Mouse (Mus musculus): ENCODE results near the gene Xkr7. TPM values are rescaled to one million over a fixed set of nuclear protein-coding genes. Genes with fewer than 3 reads are reported as not detected.
A peak's percentile ranks its signal among the peaks of the same experiment; 100 is the strongest.

The Xkr7 gene
- polyA plus RNA-seq, 1 experiment from 2014 or later, result not detected

DNA sequence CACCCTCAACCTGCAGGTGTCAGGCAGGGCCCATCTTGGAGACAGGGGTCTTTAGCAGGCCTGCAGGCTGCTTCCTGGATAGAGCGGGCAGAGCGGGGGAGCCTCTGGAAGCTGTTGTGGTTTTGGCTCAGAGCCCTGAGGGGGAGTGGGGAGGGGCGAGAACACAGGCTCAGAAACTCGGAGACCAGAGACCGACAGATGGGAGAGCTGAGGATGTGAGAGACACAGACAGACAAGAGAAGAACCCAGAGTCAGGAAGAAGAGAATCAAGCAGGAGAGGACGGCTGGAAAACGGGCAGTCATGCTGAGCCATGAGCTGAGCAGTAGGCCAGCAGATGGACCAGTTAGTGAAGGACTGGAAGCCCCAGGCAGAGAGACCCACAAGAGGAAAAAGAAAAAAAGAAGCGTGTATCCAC, 14.2 kb downstream of the Xkr7 start:
- Histone ChIP-seq H3K27me3 (ENCODE audit: control insufficient read depth, insufficient read depth, low read length) (no peaks in the 10 kb centered on the region), H3K4me3 (ENCODE audit: low read depth, low read length) (no peak overlapping the region), H3K27ac (replicated peaks; ENCODE audit: low read depth, low read length) (no peak overlapping the region), H3K4me1 (ENCODE audit: control insufficient read depth, insufficient read depth, low read length) (no peaks in the 10 kb centered on the region), H3K36me3 (ENCODE audit: control insufficient read depth, insufficient read depth, low read length) (no peaks in the 10 kb centered on the region), H3K4me2 (ENCODE audit: low read depth, severe bottlenecking) (no peak overlapping the region), H3K9me3 (ENCODE audit: control insufficient read depth, low read length) (no peaks in the 10 kb centered on the region), H3K9ac (ENCODE audit: low read length) (no peak overlapping the region)
- ATAC-seq (ENCODE audit: insufficient number of reproducible peaks, low FRiP score, low TSS enrichment, low read depth) (no peak), DNase-seq (ENCODE audit: low spot score) (no peak)
- 46% methylated on average over 8 of the region's 8 CpGs for WGBS

DNA sequence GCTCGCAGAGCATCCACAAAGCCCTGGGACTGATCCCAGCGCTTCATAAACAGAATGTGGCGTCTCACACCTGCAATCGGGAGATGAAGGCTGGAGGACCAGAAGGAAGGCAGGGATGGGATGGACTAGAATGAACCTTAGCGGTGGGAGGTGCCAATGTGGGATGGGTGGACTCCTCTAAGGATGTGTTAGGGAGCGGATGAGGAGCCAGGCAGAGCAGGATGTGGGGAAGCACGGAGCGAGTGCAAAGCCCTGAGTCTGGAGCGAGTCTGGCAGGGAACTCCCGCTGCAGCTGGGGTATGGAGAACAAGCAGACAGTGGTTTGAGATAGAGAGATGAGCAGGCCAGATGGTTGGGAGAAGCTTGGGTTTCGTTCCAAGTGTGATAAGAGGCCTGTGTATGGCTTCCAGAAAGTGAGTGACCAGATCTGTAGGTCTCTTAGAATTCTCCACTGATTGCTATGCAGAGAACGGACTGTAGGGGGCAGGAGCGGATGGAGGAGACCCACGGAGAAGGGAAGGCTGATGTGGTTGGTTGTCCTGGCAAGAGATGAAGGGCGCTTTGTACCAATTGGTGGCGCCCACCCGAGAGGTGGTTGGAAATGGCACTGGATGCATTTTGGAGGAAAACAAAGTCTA, 16.3 kb downstream of the Xkr7 start:
- peak; percentile 67 for DNase-seq (ENCODE audit: low spot score)

GRCm38 (mm10) chr2:153049288-153049996, 17.8 kb downstream of the Xkr7 start:
- peaks cover 20% of the 10 kb centered on the region for H3K27me3 ChIP-seq (ENCODE audit: control insufficient read depth, insufficient read depth, low read length)
- no peaks in the 10 kb centered on the region for H3K4me1 ChIP-seq (ENCODE audit: control insufficient read depth, insufficient read depth, low read length)
- no peak for DNase-seq (ENCODE audit: low spot score)
- no peak overlapping the region for H3K9ac ChIP-seq (ENCODE audit: low read length)
- 35% methylated on average over 9 of the region's 9 CpGs for WGBS
- ATAC-seq (ENCODE audit: insufficient number of reproducible peaks, low FRiP score, low TSS enrichment, low read depth), result no peak
- no peak overlapping the region for H3K4me2 ChIP-seq (ENCODE audit: low read depth, severe bottlenecking)
- no peaks in the 10 kb centered on the region for H3K36me3 ChIP-seq (ENCODE audit: control insufficient read depth, insufficient read depth, low read length)
- H3K27ac ChIP-seq (replicated peaks; ENCODE audit: low read depth, low read length), result no peak overlapping the region
- no peaks in the 10 kb centered on the region for H3K9me3 ChIP-seq (ENCODE audit: control insufficient read depth, low read length)
- no peak overlapping the region for H3K4me3 ChIP-seq (ENCODE audit: low read depth, low read length)

More for the DNA sequence above, 16.3 kb downstream of the Xkr7 start:
- Histone ChIP-seq H3K27ac (replicated peaks; ENCODE audit: low read depth, low read length) (no peak overlapping the region), H3K4me3 (ENCODE audit: low read depth, low read length) (no peak overlapping the region), H3K36me3 (ENCODE audit: control insufficient read depth, insufficient read depth, low read length) (no peaks in the 10 kb centered on the region), H3K9ac (ENCODE audit: low read length) (no peak overlapping the region), H3K27me3 (ENCODE audit: control insufficient read depth, insufficient read depth, low read length) (peaks cover 16% of the 10 kb centered on the region), H3K4me1 (ENCODE audit: control insufficient read depth, insufficient read depth, low read length) (no peaks in the 10 kb centered on the region), H3K9me3 (ENCODE audit: control insufficient read depth, low read length) (no peaks in the 10 kb centered on the region), H3K4me2 (ENCODE audit: low read depth, severe bottlenecking) (no peak overlapping the region)
- ATAC-seq (ENCODE audit: insufficient number of reproducible peaks, low FRiP score, low TSS enrichment, low read depth), result no peak
- WGBS, result 44% methylated on average over 17 of the region's 17 CpGs

DNA sequence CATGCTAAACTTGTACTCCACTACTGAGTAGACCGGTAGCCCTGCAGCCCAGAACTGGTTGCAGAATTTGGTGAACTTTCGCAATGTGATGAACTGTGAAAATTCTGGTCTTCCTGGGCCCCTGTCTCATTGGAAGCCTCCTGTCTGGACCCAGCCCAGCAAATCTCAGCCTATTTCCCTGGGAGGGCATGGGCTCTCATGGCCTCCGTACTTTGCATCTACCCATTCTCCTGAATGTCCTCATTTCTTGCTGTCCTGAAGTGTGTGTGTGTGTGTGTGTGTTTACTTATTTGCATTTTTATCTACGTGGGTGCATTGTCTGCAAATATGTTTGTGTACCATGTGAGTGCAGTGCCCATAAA, 18.3 kb downstream of the Xkr7 start:
- DNase-seq (ENCODE audit: low spot score), result no peak
- Histone ChIP-seq H3K27me3 (ENCODE audit: control insufficient read depth, insufficient read depth, low read length) (peaks cover 20% of the 10 kb centered on the region), H3K4me3 (ENCODE audit: low read depth, low read length) (no peak overlapping the region), H3K9ac (ENCODE audit: low read length) (no peak overlapping the region), H3K4me1 (ENCODE audit: control insufficient read depth, insufficient read depth, low read length) (no peaks in the 10 kb centered on the region), H3K36me3 (ENCODE audit: control insufficient read depth, insufficient read depth, low read length) (no peaks in the 10 kb centered on the region), H3K4me2 (ENCODE audit: low read depth, severe bottlenecking) (no peak overlapping the region), H3K27ac (replicated peaks; ENCODE audit: low read depth, low read length) (no peak overlapping the region), H3K9me3 (ENCODE audit: control insufficient read depth, low read length) (no peaks in the 10 kb centered on the region)
- ATAC-seq (ENCODE audit: insufficient number of reproducible peaks, low FRiP score, low TSS enrichment, low read depth), result no peak
- 87% methylated on average over 4 of the region's 4 CpGs for WGBS

DNA sequence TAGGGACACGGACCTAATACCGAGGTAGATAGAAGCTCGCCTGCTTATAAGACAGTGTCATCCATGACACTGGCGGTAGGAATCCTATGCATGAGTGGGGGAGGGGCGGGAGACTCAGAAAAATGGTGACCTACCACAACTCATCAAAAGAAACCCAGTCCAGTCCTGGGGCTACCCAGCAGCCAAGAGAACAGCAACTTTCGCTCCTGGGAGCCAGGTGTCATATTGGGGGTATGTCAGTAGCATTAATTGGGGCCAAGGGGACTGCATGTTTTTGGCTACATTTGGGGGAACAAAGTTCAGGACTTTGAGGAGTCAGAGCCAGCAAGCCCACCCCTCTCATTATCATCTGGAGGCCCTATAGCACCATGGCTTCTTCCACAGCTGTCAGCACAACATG, 19.4 kb downstream of the Xkr7 start:
- no peak overlapping the region for H3K9ac ChIP-seq (ENCODE audit: low read length)
- peaks cover 20% of the 10 kb centered on the region for H3K27me3 ChIP-seq (ENCODE audit: control insufficient read depth, insufficient read depth, low read length)
- H3K27ac ChIP-seq (replicated peaks; ENCODE audit: low read depth, low read length), result no peak overlapping the region
- 81% methylated on average over 6 of the region's 6 CpGs for WGBS
- H3K4me1 ChIP-seq (ENCODE audit: control insufficient read depth, insufficient read depth, low read length), result no peaks in the 10 kb centered on the region
- no peaks in the 10 kb centered on the region for H3K36me3 ChIP-seq (ENCODE audit: control insufficient read depth, insufficient read depth, low read length)
- DNase-seq (ENCODE audit: low spot score) (no peak), ATAC-seq (ENCODE audit: insufficient number of reproducible peaks, low FRiP score, low TSS enrichment, low read depth) (no peak)
- H3K9me3 ChIP-seq (ENCODE audit: control insufficient read depth, low read length), result no peaks in the 10 kb centered on the region
- H3K4me3 ChIP-seq (ENCODE audit: low read depth, low read length), result no peak overlapping the region
- no peak overlapping the region for H3K4me2 ChIP-seq (ENCODE audit: low read depth, severe bottlenecking)

GRCm38 (mm10) chr2:153051537-153051936, 19.9 kb downstream of the Xkr7 start:
- H3K4me2 ChIP-seq (ENCODE audit: low read depth, severe bottlenecking), result no peak overlapping the region
- peaks cover 20% of the 10 kb centered on the region for H3K27me3 ChIP-seq (ENCODE audit: control insufficient read depth, insufficient read depth, low read length)
- DNase-seq (ENCODE audit: low spot score), result no peak
- no peak overlapping the region for H3K27ac ChIP-seq (replicated peaks; ENCODE audit: low read depth, low read length)
- no peaks in the 10 kb centered on the region for H3K36me3 ChIP-seq (ENCODE audit: control insufficient read depth, insufficient read depth, low read length)
- H3K9me3 ChIP-seq (ENCODE audit: control insufficient read depth, low read length), result no peaks in the 10 kb centered on the region
- no peaks in the 10 kb centered on the region for H3K4me1 ChIP-seq (ENCODE audit: control insufficient read depth, insufficient read depth, low read length)
- ATAC-seq (ENCODE audit: insufficient number of reproducible peaks, low FRiP score, low TSS enrichment, low read depth), result no peak
- 75% methylated on average over 9 of the region's 9 CpGs for WGBS
- H3K9ac ChIP-seq (ENCODE audit: low read length), result no peak overlapping the region
- H3K4me3 ChIP-seq (ENCODE audit: low read depth, low read length), result no peak overlapping the region

DNA sequence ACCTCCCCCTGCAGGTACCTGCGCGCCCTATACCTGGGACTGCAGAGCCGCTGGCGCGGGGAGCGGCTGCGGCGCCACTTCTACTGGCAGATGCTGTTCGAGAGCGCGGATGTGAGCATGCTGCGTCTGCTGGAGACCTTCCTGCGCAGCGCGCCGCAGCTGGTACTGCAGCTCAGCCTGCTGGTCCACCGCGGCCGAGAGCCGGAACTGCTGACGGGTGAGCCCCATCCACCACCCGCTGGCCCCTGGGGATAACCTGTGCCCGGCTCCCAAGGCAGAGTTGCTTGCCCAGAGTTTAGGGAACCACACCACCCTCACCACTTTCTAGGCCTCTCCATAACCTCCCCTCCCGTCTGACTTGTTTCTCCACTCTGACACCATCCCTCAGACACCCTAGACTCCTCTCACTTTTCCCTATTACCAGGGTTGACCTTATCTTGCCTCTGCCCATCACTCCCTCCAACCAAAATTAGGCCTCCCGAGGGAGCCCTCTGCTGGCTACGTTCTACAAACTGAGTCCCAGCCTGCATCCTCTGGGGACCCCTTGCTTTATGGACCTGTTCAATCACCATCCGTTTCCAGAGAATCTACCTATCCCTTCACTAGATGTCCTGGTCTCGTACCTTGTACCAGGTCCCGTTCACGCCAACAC, 21.2 kb downstream of the Xkr7 start:
- no peak overlapping the region for H3K4me3 ChIP-seq (ENCODE audit: low read depth, low read length)
- H3K27ac ChIP-seq (replicated peaks; ENCODE audit: low read depth, low read length), result no peak overlapping the region
- no peak for DNase-seq (ENCODE audit: low spot score)
- no peaks in the 10 kb centered on the region for H3K4me1 ChIP-seq (ENCODE audit: control insufficient read depth, insufficient read depth, low read length)
- 6% methylated on average over 30 of the region's 30 CpGs for WGBS
- no peaks in the 10 kb centered on the region for H3K9me3 ChIP-seq (ENCODE audit: control insufficient read depth, low read length)
- H3K9ac ChIP-seq (ENCODE audit: low read length), result no peak overlapping the region
- no peak overlapping the region for H3K4me2 ChIP-seq (ENCODE audit: low read depth, severe bottlenecking)
- peaks cover 20% of the 10 kb centered on the region for H3K27me3 ChIP-seq (ENCODE audit: control insufficient read depth, insufficient read depth, low read length)
- no peak for ATAC-seq (ENCODE audit: insufficient number of reproducible peaks, low FRiP score, low TSS enrichment, low read depth)
- no peaks in the 10 kb centered on the region for H3K36me3 ChIP-seq (ENCODE audit: control insufficient read depth, insufficient read depth, low read length)

GRCm38 (mm10) chr2:153053896-153054295, 22.2 kb downstream of the Xkr7 start:
- ATAC-seq (ENCODE audit: insufficient number of reproducible peaks, low FRiP score, low TSS enrichment, low read depth), result no peak
- no peak overlapping the region for H3K4me2 ChIP-seq (ENCODE audit: low read depth, severe bottlenecking)
- H3K9ac ChIP-seq (ENCODE audit: low read length), result no peak overlapping the region
- H3K36me3 ChIP-seq (ENCODE audit: control insufficient read depth, insufficient read depth, low read length), result no peaks in the 10 kb centered on the region
- peaks cover 20% of the 10 kb centered on the region for H3K27me3 ChIP-seq (ENCODE audit: control insufficient read depth, insufficient read depth, low read length)
- H3K4me1 ChIP-seq (ENCODE audit: control insufficient read depth, insufficient read depth, low read length), result no peaks in the 10 kb centered on the region
- no peak overlapping the region for H3K4me3 ChIP-seq (ENCODE audit: low read depth, low read length)
- WGBS, result 89% methylated on average over 8 of the region's 8 CpGs
- no peak for DNase-seq (ENCODE audit: low spot score)
- H3K27ac ChIP-seq (replicated peaks; ENCODE audit: low read depth, low read length), result no peak overlapping the region
- H3K9me3 ChIP-seq (ENCODE audit: control insufficient read depth, low read length), result no peaks in the 10 kb centered on the region

Data from limb, embryonic 11.5 days (tissue).